Mouse (Mus musculus) embryonic fibroblast, embryonic 13.5 days (primary cell): ENCODE results near the gene Sod2. TPM values are rescaled to one million over a fixed set of nuclear protein-coding genes. Genes with fewer than 3 reads are reported as not detected.
"Not testable (repeated sequence)": the region's sequence is repeated elsewhere in the genome, so short reads cannot be mapped to it uniquely, and the experiment has no call there.

Experiments used
- H3K27ac ChIP-seq: 2 replicates; pipeline ENCODE4 v1.5.1; 2012; ENCODE audit warnings: low read length, control low read depth, inconsistent platforms; ENCODE audit not compliant: insufficient read depth
- H3K4me1 ChIP-seq: 2 replicates; pipeline ENCODE4 v1.6.1; 2011; ENCODE audit warnings: low read length; ENCODE audit not compliant: control insufficient read depth, insufficient read depth
- H3K4me3 ChIP-seq: 2 replicates; pipeline ENCODE4 v1.5.1; 2011; ENCODE audit warnings: mild to moderate bottlenecking, control low read depth, low read length; ENCODE audit not compliant: insufficient read depth
- CTCF ChIP-seq: IDR thresholded peaks from 2 replicates; pipeline ENCODE4 v1.5.1; 2011; ENCODE audit warnings: mild to moderate bottlenecking, control low read depth, low read length, moderate library complexity, borderline replicate concordance; ENCODE audit not compliant: insufficient read depth
- POLR2A ChIP-seq: IDR thresholded peaks from 2 replicates; pipeline ENCODE4 v1.6.1; 2011; ENCODE audit warnings: low read depth, mild to moderate bottlenecking, control low read depth, low read length, moderate library complexity
- polyA plus RNA-seq: library from polyadenylated mRNA; stranded (reverse); fragments of >200 nt; gene quantifications from 2 replicates; pipeline ENCODE4 v1.2.4, GENCODE M21; 2011; ENCODE audit warnings: low read depth; ENCODE audit not compliant: missing spikeins, insufficient read length

Gene Sod2
- polyA plus RNA-seq, 1 experiment: 53.8 TPM

DNA sequence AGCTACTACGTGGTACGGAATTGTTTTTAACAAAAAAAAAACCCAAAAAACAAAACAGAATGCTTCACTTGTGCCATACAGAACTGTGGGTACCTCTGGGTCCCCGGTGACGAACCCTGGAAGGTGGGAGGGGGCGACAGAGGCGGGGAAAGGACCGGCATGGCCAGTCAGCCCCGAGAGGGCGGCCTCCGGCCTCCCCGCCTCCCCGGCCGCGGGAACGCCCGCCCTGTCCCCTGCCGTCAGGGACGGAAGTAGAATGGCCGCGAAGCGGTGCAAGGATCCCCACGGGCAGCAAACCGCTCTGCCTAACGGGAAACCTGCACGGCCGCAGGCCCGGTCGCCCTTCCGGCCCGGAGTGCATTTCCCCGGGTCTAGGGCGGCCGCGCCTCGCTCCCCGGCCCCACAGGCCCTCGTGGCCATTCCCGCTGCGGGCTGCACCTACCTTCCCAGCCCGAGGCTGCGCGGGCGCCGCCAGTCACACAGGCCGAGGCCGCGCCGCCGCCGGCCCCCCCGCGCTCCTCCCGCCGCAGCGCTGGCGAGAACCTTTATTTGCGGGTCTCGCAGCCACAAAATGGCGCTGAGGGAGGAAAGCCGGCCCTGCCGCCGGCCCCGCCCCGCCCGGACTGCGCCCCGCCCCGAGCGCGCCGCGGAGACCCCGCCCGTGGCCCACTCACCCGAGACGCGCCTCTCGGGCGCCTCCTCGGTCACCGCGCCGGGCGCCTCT lies 14.8 kb upstream of the Sod2 start:
- peak overlapping the region; percentile 97 for H3K27ac ChIP-seq
- TF ChIP-seq CTCF (no peak), POLR2A (peak; percentile 76)
- H3K4me3 ChIP-seq: peak overlapping the region; percentile 77
- H3K4me1 ChIP-seq: no peaks in the 10 kb centered on the region

DNA sequence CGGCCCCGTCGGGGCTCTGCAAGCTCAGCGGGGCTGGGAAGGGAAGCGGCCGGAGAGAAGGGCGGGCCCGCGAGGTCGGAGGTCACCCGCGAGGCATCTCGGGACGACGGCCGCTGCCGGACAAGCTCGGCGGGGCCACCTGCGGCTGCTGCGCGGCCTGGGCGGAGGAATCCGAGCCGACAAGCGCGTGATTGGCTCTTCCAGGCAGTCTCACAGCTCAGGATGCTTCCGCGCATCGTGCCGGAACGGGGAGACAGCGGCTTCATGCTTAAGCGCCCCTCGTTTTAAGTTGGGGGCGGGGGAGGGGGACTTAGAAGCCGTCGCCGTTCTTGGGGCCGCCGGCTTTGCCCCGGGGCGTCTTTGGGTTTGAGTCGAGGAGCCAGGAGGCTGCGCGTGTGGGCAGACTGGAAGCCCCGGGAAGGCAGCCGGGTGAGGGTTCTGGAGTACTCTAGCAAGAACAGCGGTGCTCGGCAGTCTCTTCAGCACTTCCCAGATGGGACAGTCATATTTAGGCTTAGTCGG lies 14.1 kb upstream of the Sod2 start:
- no peaks in the 10 kb centered on the region for H3K4me1 ChIP-seq

DNA sequence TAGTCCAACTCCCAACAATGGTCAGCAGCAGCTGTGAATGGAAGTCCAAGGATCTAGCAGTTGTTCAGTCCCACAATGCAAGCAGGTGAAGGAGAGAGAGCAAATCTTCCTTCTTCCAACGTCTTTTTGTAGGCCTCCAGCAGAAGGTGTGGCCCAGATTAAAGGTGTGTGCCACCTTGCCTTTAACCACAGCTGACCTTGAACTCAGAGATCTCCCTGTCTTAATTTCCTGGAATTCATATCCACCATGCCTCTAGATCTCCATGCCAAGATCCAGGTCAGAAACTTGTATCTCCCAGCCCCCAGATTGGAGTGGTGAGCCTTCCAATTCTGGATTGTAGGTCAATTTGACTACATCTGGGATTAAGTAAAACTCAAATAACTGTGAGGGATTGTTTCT lies 12.6 kb upstream of the Sod2 start, which contains the start of gene Wtap:
Wtap (minus strand) TSS at position 101 of the 400 bp plus-strand sequence.
- Histone ChIP-seq H3K27ac (peak within 1 kb of the TSS; percentile 36; the same call in 1 of the 2 replicates), H3K4me1 (no peaks in the 10 kb centered on the region), H3K4me3 (peak within 1 kb of the TSS; percentile 60)
- no peak for TF ChIP-seq POLR2A
- TF ChIP-seq CTCF: no peak

More for the DNA sequence above, 14.1 kb upstream of the Sod2 start:
- TF ChIP-seq POLR2A (peak; percentile 87), CTCF (no peak)
- peak overlapping the region; percentile 69 for H3K27ac ChIP-seq
- H3K4me3 ChIP-seq: peak overlapping the region; percentile 60

DNA sequence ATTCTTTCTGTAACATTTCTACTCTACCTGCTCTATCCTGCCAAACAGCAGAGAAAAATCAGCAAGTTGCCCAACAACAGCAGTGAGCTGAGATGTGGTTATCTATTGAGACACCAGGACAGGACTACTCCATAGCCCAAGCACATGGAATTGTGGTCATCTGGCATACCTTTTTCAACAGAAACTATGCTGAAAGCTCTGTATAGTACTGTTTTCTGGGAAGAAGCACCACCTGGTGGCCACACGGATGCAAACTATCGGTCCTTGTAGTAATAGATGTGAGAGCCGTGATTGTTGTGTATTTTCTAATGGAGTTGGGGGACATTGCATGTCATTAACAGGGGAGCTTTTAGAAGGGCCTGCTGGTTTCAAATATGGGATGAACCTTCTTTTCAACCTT lies 10.3 kb upstream of the Sod2 start:
- no peaks in the 10 kb centered on the region for H3K4me1 ChIP-seq
- no peak overlapping the region for H3K27ac ChIP-seq
- TF ChIP-seq POLR2A: no peak
- no peak for TF ChIP-seq CTCF
- H3K4me3 ChIP-seq: no peak overlapping the region

DNA sequence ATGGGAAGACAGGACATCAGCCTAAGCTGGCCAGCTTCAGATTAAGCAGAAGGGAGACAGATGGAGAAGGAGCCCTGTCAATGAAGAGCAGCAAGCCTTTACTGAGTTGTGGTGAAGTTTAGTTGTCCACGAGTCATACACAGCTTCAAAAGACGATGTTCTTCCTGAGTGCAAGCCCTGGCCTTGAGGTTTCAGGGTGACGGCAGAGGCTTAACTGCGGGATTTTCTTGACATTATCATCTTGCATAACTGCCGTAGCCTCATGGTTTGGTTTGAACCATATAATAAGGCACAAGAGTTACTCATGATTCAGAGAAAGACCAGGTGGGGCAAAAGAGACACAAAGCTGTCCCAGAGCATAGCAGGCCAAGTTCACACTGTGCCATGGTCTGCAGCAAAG lies 8.8 kb upstream of the Sod2 start:
- H3K27ac ChIP-seq: no peak overlapping the region
- H3K4me3 ChIP-seq: no peak overlapping the region
- no peaks in the 10 kb centered on the region for H3K4me1 ChIP-seq
- TF ChIP-seq CTCF (no peak), POLR2A (no peak)

DNA sequence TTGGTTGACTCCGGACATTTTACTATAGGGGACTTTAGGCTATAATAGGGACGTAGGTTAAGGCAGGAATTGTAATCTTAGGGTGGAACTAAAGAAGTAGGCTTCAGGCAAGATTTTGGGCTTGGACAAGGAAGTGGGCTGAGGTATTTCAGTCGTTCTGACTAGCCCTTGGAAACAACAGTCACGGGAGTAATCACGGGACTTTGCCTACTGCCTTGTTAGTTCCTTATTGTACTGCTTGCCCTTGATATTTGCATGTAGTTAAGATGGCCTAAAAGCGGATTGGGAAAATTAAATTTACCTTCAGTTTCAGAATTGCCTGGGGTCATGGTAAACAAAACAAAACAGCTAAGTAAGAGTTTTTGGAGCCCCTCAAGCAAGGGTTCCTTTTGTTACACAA lies 7.6 kb upstream of the Sod2 start:
- no peak overlapping the region for H3K4me3 ChIP-seq
- no peaks in the 10 kb centered on the region for H3K4me1 ChIP-seq
- TF ChIP-seq CTCF: no peak
- no peak for TF ChIP-seq POLR2A
- no peak overlapping the region for H3K27ac ChIP-seq

DNA sequence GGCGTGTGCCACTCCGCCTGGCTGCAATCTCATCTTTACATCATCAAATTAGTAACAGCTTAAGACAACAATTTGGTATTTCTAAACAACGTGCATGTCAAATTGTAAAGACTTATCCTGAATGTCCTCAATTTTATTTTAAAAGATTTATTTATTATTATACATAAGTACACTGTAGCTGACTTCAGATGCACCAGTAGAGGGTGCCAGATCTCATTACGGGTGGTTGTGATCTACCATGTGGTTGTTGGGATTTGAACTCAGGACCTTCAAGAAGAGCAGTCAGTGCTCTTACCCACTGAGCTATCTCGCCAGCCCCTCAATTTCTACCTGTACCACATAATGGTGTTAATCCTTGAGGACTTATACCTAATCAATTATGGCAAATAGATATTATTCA lies 4.4 kb upstream of the Sod2 start:
- not testable (repeated sequence) for H3K4me3 ChIP-seq, H3K27ac ChIP-seq, H3K4me1 ChIP-seq

DNA sequence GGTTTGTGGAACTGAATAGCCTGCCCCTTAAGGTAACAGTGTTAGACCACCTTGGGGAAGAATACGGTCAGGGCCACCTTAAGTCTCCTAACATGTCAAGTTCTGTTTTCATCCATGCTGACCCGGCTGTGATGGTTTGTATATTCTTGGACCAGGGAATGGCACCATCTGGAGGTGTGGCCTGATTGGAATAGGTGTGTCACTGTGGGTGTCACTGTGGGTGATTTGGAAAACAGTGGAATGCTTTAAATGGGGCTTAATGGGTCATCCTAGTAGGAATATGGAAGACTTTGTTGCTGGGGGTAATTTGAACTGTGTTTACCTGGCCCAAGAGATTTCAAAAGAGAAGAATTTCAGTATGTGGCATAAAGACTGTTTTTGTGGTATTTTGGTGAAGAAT lies 2.2 kb upstream of the Sod2 start:
- not testable (repeated sequence) for H3K27ac ChIP-seq, H3K4me3 ChIP-seq, H3K4me1 ChIP-seq

DNA sequence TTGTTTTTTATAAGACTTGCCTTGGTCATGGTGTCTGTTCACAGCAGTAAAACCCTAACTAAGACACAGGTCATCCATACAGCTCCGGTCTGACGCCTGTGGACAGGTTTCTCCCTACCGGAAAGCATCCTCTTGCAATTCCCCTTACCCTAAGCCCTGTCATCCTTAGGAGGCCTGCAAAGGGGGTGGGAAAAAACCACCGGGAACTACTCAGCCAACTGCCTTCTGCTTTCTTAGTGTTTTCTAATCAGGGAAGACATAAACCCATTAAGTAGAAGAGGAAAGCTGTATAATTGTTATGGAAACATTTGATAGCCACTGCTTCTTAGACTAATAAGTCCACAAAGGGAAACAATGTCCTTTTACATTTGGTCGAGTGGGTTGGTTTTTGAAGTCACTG lies 338 bp downstream of the Sod2 start:
- Histone ChIP-seq H3K4me1 (peaks cover 2% of the 10 kb centered on the region), H3K4me3 (no peak overlapping the region), H3K27ac (no peak overlapping the region)
- TF ChIP-seq CTCF (no peak), POLR2A (no peak)

DNA sequence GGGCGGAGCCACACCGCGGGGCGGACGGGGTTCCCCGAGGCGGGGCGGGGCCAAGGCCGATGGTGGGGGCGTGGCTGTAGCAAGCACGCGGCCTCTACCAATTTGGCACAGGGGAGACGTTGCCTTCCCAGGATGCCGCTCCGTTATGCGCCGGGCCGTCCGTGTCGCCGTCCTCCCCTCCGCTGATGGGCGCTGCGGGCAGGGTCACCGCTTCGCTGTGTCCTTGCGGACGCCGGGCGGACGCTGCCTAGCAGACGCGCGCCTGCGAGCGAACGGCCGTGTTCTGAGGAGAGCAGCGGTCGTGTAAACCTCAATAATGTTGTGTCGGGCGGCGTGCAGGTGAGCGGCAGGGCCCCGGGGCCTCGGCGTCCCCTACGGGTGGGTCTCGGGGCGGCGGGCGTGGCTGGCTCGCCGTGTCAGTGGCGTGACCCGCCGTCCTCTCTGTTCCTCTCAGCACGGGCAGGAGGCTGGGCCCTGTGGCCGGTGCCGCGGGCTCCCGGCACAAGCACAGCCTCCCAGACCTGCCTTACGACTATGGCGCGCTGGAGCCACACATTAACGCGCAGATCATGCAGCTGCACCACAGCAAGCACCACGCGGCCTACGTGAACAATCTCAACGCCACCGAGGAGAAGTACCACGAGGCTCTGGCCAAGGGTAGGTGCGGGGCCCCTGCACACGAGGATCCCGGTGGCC lies 1.2 kb downstream of the Sod2 start:
- Histone ChIP-seq H3K4me1 (peaks cover 2% of the 10 kb centered on the region), H3K27ac (peak overlapping the region; percentile 38), H3K4me3 (peak overlapping the region; percentile 88)
- peak; percentile 98 for TF ChIP-seq POLR2A
- TF ChIP-seq CTCF: no peak
